Mouse (Mus musculus) urinary bladder, postnatal 36 days (tissue): ENCODE results near the gene Msi2.

Experiments
- DNase-seq, 2 experiments: peaks; one replicate each; pipeline ENCODE4 v3.0.0; 2022; ENCODE audit warnings: low spot score in 2 of 2, mixed read lengths in 1 of 2

Msi2 gene

DNA sequence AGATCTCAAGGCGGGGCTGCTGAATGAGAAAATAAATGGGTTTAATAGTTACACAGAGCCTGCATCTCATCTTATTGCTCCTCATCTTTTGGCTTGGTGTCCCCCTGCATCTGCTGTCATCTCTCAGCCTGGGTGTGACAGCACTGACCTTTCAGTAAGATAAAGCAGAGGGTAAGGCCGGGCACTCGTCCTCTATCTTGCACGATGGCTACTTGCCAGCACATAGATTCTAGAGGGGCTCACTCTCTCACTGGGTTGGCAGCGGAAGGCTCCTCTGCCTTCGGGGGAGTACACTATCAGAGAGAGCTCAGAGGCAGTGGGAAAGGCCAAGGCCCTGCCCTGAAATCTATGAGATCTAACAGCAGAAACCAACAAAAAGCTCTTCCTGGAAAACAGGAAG lies 403.8 kb downstream of the Msi2 start:
- no peak for DNase-seq

DNA sequence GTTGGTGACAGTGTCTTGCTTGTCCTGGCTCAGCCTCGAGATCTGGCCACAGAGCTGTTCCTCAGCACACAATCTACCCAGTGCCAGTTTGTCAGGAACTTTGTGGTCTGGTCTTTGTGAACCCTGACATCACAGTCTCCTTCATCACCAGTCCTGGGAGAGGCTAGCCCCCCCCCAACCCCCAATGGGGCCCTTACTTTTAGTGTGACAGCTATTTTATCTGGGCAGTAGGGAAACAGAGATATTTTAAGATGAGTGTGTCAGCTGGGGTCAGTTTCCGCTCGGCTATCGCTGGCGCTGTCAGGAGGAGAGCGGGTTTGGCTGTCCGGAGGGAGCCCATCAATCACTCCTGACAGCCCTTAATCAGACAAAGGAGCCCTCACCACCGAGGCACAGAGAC lies 404.8 kb downstream of the Msi2 start:
- DNase-seq = no peak

DNA sequence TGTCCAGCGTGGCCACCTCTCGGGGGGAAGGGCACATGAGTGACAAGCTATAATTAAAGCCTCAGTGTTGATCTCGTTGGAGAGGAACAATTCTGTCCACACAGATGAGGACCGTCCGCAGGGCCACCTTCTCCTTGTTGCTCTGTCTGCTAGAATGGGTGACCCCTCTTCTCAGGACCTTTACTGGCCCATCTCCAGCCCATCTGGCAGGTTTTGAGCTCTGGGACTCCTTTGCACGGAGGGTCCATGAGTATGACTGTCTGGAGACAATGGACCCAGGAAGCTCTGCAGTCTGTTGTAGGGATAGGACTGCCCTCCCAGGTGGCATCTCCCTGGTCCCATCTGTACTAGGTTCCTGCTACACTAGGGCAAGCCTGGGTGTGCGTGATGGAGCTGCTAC lies 406.7 kb downstream of the Msi2 start:
- DNase-seq = no peak

DNA sequence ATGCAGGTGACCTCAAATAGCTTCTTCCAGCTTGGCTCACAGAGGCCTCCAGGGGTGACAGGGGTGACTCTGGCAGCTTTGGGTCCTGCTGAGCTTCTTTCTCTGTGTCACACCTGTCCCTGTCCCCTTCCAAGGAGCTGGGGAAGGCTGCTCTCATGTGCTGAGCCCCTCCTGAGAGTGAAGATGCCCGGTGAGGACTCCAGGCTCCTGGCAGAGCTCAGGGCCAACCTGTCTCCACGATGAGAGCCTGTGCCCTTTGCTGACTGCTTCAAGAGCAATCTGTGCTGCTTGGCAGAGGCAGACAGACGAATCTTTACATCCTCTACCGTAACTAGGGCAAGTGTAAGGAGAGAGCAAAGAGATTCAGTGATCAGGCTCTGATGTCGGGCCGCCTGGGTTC lies 407.5 kb downstream of the Msi2 start:
- no peak for DNase-seq

DNA sequence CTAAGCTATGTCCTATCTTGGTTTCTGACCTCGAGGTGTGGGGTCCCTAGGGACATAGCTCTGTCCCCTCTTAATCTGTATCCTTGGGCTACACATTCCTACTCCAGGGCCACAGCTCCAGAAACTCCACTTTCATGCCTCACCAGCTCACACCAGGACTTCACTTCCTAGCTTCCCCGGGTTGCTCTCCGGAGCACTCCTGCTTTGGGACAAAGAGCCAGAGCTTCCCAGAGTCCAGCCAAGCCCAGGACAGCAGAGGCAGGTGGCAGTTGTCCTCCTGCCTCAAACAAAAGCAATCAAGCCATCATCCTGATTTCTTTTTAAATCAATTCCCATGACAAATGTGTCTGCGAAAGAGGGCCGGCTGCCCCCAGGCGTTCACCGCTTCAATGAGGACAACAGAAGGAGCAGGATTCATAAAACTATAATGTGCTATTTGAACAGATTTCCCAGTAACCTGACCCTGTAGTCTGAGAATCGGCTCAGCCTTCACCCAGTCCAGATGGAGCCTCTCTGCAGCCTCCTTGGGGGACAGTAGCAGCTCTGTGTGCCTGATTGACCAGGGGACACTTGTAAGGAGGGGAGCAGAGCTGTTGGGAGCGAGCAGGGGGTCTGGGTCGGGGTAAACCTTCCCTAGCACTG lies 409.1 kb downstream of the Msi2 start:
- DNase-seq = no peak

DNA sequence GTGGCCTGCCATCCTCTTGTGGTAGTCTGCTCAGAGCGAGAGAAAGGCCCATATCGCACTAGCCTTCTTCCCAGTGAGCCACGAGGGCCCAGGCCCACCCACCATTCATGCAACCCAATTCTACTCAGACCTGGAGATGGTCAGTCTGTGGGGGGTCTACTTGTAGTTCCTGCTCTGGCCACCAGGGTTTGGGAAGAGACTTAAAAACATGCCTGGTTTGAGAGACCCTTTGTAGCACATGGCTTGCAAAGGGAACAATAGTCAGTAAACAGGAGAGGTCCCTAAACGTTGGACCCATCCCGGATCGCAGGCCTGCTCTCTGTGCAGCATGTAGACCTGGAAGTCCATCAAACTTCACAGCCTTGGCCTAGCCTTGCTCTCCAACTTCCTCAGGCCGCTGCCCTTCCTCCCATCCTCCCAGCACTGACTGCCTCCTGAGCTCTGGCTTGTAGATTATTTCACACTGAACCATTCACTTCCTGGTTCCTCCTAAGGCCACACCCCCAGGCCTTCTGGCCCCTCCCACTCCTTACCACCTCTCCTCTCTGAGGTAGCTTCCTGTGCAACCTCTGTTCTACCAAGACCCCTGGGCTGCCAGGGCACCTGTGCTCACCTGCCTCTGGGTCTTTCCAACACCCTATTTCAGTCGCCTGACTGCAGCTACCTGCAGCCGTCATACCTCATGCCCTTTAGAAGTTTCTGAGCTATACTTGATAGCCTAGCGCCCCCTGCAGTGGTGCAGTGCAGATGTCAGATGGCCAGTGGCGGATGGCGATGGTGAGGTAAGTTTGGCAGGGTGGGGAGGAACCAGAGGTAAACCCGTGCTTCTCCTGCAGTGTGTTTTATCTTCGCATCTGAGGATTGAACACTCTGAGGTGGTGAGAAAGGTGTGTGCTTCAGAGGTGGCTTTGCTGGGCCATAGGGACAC lies 410.4 kb downstream of the Msi2 start:
- no peak for DNase-seq

DNA sequence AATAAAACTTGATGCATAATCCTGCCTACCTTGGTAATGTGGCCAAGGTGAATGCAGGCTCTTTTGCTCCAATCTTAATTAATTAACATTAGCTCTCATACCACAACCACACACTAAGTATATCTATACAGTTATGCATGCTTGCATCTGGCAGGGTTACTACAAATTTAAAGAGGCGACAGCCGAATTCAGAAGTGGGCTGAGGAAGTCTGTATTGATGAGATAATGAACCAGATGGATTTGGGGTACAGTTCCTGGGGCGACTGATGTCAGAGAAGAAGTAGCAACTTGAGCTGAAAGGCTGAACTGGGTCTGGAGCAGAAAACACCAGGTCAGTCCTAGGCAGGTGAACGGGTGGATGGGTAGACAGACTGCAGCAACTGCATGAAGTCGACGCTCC lies 412.6 kb downstream of the Msi2 start:
- DNase-seq = no peak

DNA sequence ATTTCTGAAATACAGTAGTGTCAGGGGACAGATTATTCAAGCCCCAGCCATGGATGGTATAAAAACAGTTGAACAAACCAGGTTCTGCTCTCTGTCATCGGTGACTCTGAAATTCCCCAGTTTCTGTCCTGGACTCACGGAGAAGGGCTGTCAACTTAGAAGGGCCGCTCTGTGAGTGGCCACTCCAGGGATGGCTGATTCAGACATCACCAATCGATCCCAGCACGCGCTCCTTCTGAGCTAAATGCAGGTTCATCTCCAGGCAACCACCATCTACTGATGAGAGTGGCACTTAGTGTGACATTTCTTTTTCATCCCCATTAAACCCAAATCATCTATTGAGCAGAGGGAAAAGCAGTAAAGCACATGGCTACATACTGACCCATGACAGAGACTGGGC lies 416.7 kb downstream of the Msi2 start:
- DNase-seq = no peak

DNA sequence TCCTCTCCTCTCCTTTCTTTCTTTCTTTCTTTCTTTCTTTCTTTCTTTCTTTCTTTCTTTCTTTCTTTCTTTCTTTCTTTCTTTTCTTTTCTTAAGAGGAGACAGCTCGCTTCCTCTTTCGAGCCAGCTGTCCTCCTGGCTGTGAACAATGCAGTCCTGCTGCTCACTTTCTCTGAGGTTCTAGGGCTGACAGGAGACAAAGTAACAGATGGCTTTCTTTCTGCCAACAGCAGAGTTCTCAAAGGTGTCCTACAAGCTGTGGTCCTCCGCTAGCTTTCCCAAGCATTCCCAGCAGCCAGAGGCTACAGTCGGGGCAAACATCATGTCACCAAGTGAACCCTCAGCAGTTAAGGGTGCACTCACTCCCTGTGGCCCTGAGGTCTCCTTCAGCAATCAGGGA lies 419.0 kb downstream of the Msi2 start:
- no peak for DNase-seq

DNA sequence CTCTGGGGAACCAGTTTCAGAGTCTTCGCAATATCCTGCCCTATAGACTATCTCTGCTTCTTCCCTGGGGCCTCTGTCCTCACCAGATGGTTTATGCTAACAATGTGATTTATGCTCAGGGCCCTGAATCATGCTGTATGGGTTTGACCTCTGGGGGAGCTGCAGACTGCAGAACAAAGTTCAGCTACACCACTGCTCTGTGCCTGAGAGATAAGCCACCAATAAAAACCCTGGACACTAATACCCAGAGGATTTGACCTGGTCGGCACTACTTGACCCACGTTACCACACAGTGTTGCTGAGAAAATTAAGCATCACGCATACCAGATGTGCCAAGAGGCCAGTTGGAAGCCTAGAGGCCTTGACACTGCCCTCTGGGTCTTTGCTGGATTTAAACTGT lies 420.8 kb downstream of the Msi2 start:
- no peak for DNase-seq

DNA sequence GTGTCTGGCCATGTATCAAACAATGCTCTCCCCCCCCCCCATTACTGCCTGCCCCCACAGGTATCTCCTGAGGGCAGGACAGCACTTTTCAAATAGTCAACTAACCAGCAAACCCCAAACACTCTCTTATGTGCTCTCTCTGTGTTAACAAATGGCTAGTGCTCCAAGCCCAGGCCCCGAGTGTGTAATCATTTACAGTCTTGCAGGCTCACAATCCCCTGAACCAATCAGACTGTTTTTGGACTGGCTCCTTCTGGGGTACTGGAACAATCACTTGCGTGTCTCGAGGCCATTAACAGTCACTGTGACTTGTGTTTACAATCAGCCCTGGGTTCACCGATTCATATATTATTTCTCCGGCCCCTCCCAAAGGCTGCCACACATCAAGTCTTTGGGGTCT lies 423.0 kb downstream of the Msi2 start:
- DNase-seq = no peak

DNA sequence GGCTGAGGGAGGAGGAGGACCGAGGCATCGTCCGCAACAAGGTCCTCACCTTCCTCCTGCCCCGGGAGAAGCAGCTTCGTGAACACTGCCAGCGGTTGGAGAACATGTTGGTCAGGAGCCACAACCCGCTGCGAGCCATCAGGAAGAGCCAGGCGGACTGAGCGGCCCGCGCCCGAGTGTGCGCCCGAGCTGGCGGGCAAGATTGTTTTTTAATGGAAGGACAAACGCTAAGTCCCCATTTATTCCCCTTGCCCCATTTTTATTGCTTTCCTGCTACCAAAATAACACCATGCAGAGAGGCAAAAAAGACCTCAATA lies 424.0 kb downstream of the Msi2 start:
- no peak for DNase-seq

DNA sequence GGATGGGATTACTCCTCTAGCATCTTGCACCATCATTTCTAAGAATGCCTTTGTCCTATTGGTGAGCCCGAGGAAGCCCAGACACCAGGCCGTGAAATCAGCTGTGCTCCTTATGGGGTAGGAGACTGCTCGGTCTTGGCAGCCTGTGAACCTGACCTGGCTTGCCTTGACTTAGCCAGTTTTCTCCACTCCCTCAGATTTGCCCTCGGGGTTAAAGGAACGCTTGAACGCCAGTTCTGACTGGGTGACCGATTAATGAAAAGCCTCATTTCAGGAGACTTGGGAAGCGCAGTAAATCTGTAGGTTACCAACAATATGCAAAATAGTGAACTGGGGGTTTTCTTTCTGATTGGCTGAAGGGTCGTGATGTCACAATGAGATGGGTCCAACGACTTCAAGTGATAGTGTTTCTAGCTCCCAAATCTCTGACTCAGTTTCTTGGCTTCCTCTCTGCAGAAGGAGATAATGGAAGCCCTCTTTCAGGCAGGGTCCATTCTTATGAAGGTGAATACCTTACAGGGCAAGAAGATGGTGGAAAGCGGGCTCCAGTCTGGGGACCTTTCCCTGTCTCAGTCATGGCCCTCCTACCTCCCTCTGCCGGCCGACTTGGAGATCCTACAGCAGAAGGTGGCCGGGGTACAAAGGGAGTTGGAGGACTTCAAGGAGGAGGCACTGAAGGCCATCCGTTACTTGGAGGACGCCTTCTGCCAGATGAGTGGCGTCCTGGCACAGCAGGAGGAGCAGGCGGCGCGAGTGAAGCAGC lies 424.5 kb downstream of the Msi2 start, which contains the start of gene Ccdc182:
Ccdc182 (plus strand) TSS at position 428 of the 763 bp plus-strand sequence.
- no peak for DNase-seq

DNA sequence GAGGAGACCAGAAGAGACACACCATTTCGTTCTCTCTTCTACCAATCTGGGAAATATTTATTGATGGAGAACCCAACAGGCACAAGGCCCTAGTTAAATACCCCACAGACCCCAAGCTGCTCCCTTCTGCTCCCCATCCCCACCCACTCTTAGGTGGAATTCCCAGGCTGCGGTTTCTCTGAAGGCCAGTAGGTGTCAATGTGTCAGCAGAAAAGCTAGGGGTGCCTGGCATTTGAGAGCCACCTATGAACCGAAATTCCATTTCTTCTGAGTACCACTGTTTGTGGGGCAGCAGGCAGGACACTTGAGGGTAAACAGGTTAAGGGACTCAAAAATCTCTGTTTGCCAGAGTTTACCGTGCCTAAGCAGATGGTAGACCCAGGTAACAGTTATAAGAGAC lies 426.6 kb downstream of the Msi2 start:
- no peak for DNase-seq

DNA sequence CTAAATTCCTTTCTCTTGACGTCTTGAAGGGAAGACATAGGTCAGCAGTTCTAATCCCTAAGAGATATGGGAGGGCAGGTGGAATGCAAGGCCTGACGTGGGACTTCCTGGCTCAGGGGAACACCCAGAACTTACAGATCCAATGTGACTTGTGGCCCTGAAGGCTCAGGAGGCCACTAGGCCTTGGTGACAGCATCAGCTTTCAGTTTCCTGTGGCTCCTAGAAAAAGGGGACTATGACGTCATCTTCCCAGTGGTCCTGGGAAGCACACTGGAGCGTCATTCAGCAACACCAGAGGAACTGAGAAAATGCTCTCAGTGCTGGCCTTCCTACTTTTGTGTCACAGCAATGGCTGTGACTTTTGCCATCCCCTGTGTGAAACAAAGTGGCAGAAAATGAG lies 427.1 kb downstream of the Msi2 start:
- no peak for DNase-seq
